Mouse (Mus musculus) G1E (cell line): ENCODE measurements around the gene Pcca. TPM values are rescaled to one million over a fixed set of nuclear protein-coding genes. Genes with fewer than 3 reads are reported as not detected.

Experiments
- ATAC-seq: 2 replicates; pipeline ENCODE4 v1.8.0; 2016; ENCODE audit warnings: mild to moderate bottlenecking; ENCODE audit not compliant: insufficient number of reproducible peaks, poor library complexity, low FRiP score, severe bottlenecking; ENCODE audit errors: extremely low read depth
- DNase-seq: peaks from one replicate; pipeline ENCODE4 v3.0.0; 2012; ENCODE audit warnings: low spot score
- H3K27me3 ChIP-seq: 2 replicates; pipeline ENCODE4 v1.6.1; 2012; ENCODE audit warnings: mild to moderate bottlenecking, low read length, inconsistent platforms; ENCODE audit not compliant: insufficient read depth
- H3K36me3 ChIP-seq: replicated peaks from 2 replicates; pipeline ENCODE3; 2012; ENCODE audit warnings: mild to moderate bottlenecking, inconsistent platforms
- H3K4me1 ChIP-seq: 2 replicates; pipeline ENCODE4 v1.6.1; 2012; ENCODE audit warnings: low read depth, low read length, inconsistent platforms, mixed read lengths; ENCODE audit not compliant: insufficient read depth
- H3K4me3 ChIP-seq: 2 replicates; pipeline ENCODE4 v1.5.1; 2012; ENCODE audit warnings: low read depth, mild to moderate bottlenecking, inconsistent platforms, low read length, moderate library complexity, mixed read lengths
- H3K9me3 ChIP-seq: replicated peaks from 2 replicates; pipeline ENCODE4 v1.6.1; 2012; ENCODE audit warnings: inconsistent platforms
- CTCF ChIP-seq: IDR thresholded peaks from 2 replicates; pipeline ENCODE4 v1.5.1; 2012; ENCODE audit warnings: low read depth, low read length, inconsistent platforms, mixed read lengths
- GATA1 ChIP-seq: IDR thresholded peaks from 2 replicates; pipeline ENCODE4 v1.6.1; 2012; ENCODE audit warnings: borderline replicate concordance, low read length, inconsistent platforms, mixed read lengths
- GATA2 ChIP-seq: IDR thresholded peaks from 2 replicates; pipeline ENCODE4 v1.6.1; 2012; ENCODE audit warnings: low read depth, low read length, inconsistent platforms, borderline replicate concordance
- POLR2AphosphoS5 ChIP-seq: IDR thresholded peaks from 2 replicates; pipeline ENCODE4 v1.6.1; 2012; ENCODE audit warnings: low read depth, low read length, inconsistent platforms; ENCODE audit not compliant: insufficient replicate concordance
- TAL1 ChIP-seq: conservative IDR thresholded peaks from 2 replicates; pipeline ENCODE4 v1.6.1; 2012; ENCODE audit warnings: low read depth, low read length, inconsistent platforms, mixed read lengths
- polyA plus RNA-seq: library from polyadenylated mRNA; stranded (reverse); fragments of >175 nt; gene quantifications from 2 replicates; pipeline ENCODE4 v1.2.3, GENCODE M21; 2012
- total RNA-seq, 2 experiments: library from RNA; stranded (forward) in 1 of 2; stranded (reverse) in 1 of 2; fragments of 200-1000 nt in 1 of 2; fragments of >200 nt in 1 of 2; fragmentation: Nextera tagmentation in 1 of 2; gene quantifications; 2 replicates each; pipeline ENCODE4 v1.2.3; 2014 to 2017

The Pcca gene
- total and polyA plus RNA-seq, 3 experiments = 15.3 to 67.0 (median 65.8) TPM

GRCm38 (mm10) chr14:122920011-122920410 is 385.9 kb downstream of the Pcca start:
- Histone ChIP-seq H3K4me3 (no peak overlapping the region), H3K4me1 (peaks cover 2% of the 10 kb centered on the region; the same call in 1 of the 2 replicates), H3K27me3 (no peaks in the 10 kb centered on the region), H3K36me3 (peaks cover 36% of the 10 kb centered on the region), H3K9me3 (no peaks in the 10 kb centered on the region)
- no peak for DNase-seq
- TF ChIP-seq GATA2 = no peak
- TF ChIP-seq GATA1 = no peak
- TF ChIP-seq POLR2AphosphoS5 = no peak
- no peak for TF ChIP-seq CTCF
- TF ChIP-seq TAL1 = no peak
- no peak for ATAC-seq

- TF ChIP-seq TAL1 (no peak), GATA1 (no peak), GATA2 (no peak), CTCF (no peak), POLR2AphosphoS5 (no peak)
- ATAC-seq (no peak), DNase-seq (no peak)
- no peak overlapping the region for H3K4me3 ChIP-seq
- peaks cover 29% of the 10 kb centered on the region for H3K36me3 ChIP-seq
- no peaks in the 10 kb centered on the region for H3K9me3 ChIP-seq
- H3K27me3 ChIP-seq = no peaks in the 10 kb centered on the region
- no peaks in the 10 kb centered on the region for H3K4me1 ChIP-seq
Observed at GRCm38 (mm10) chr14:122936460-122936859, 402.3 kb downstream of the Pcca start.

Other genes starting within 250 kb of the Pcca start
- not detected in 2 replicates for gene Gm5089, start 83.2 kb upstream of the Pcca start, total RNA-seq (2014; fragmentation: Nextera tagmentation)
- gene Gm5089, start 83.2 kb upstream of the Pcca start, total RNA-seq (2017) = 0.05 TPM in 1 of 2 replicates, not detected in the other
- not detected in 2 replicates for gene Gm5089, start 83.2 kb upstream of the Pcca start, polyA plus RNA-seq
- not detected in 2 replicates for gene Zic5, start 68.6 kb upstream of the Pcca start, total RNA-seq (2014; fragmentation: Nextera tagmentation)
- 0.05 TPM in 1 of 2 replicates, not detected in the other for gene Zic5, start 68.6 kb upstream of the Pcca start, total RNA-seq (2017)
- gene Zic5, start 68.6 kb upstream of the Pcca start, polyA plus RNA-seq = not detected in 2 replicates
- not detected in 2 replicates for gene Zic2, start 58.9 kb upstream of the Pcca start, total RNA-seq (2014; fragmentation: Nextera tagmentation)
- gene Zic2, start 58.9 kb upstream of the Pcca start, total RNA-seq (2017) = 0.16 TPM in 1 of 2 replicates, not detected in the other
- gene Zic2, start 58.9 kb upstream of the Pcca start, polyA plus RNA-seq = not detected in 2 replicates
- gene Gm10837, start 43.7 kb upstream of the Pcca start, total RNA-seq (2014; fragmentation: Nextera tagmentation) = not detected in 2 replicates
- 0.11 TPM in 1 of 2 replicates, not detected in the other for gene Gm10837, start 43.7 kb upstream of the Pcca start, total RNA-seq (2017)
- gene Gm10837, start 43.7 kb upstream of the Pcca start, polyA plus RNA-seq = not detected in 2 replicates